2 mouse cellular contexts compared by ENCODE assay signal in the genomic region with DNA sequence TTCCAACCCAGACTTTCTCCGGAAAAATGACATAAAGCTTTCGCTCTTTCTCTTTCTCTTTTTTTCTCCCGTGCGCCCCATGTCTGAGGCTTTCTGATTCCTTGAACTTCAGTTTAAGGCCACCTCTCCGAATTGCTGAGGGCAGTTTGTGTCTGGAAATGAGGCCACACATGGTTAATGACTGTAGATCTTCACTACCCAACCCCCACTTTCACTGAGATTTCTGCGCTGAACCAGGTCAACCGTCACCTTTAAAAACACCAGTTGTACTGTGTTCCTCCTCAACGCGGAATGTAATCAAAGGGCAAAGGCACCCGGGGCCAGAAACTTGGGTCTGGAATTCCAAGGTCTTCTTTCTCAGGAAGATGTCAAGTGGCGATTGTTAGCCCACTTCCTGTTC.
TF ChIP-seq lines count a peak whose summit lies in the region.

No protein-coding gene starts in this region.

TF ChIP-seq in CH12.LX, 34 proteins besides CTCF, POLR2A, EP300 and RAD21 (continued from another document):
- no peak for TF ChIP-seq JUND (conservative IDR thresholded peaks at IDR 0.05; ENCODE audit: low read depth, low read length)
- TF ChIP-seq E2F4 (IDR thresholded peaks at IDR 0.05; ENCODE audit: insufficient replicate concordance, low read depth, low read length) = no peak

TF ChIP-seq in ES-E14, 5 proteins besides CTCF, POLR2A, EP300 and RAD21 (continued from another document):
- TF ChIP-seq HCFC1 (IDR thresholded peaks at IDR 0.05; ENCODE audit: borderline replicate concordance, insufficient read depth, low read length) = no peak
- TF ChIP-seq MAFK (IDR thresholded peaks at IDR 0.05; ENCODE audit: insufficient read depth, low read depth, low read length) = no peak
- TF ChIP-seq CHD2 (IDR thresholded peaks at IDR 0.05; ENCODE audit: low read depth, low read length) = no peak
- no peak for TF ChIP-seq ZNF384 (IDR thresholded peaks at IDR 0.05; ENCODE audit: low read depth, low read length)
TF ChIP-seq in ES-E14: peak in this region for 0.
